Mouse (Mus musculus) embryo, embryonic 10 days (tissue): ENCODE measurements around the gene Gpr165.

ENCODE experiments used
- DNase-seq: peaks from one replicate; pipeline ENCODE4 v3.0.0-alpha.2; 2015; ENCODE audit warnings: low spot score

Gene Gpr165

GRCm38 (mm10) chrX:96712907-96713774 is at the start of gene Gpr165:
Gene Gpr165 (plus strand): TSS chrX:96713441.
- DNase-seq = peak; percentile 52

GRCm38 (mm10) chrX:96674871-96675270 is 38.4 kb upstream of the Gpr165 start:
- DNase-seq = no peak
